Mouse (Mus musculus) limb, embryonic 10.5 days (tissue): ENCODE results near the gene Hist1h4h. TPM values are rescaled to one million over a fixed set of nuclear protein-coding genes. Genes with fewer than 3 reads are reported as not detected.
A peak's percentile ranks its signal among the peaks of the same experiment; 100 is the strongest.
"Not testable (repeated sequence)": the region's sequence is repeated elsewhere in the genome, so short reads cannot be mapped to it uniquely, and the experiment has no call there.

Experiments used
- DNase-seq: peaks from one replicate; pipeline ENCODE4 v3.0.0-alpha.2; 2017; ENCODE audit warnings: low spot score
- H3K27ac ChIP-seq: fragments of 300-500 bp; sonication (generic); 2 replicates; pipeline ENCODE4 v1.5.1; 2016; ENCODE audit warnings: mild to moderate bottlenecking
- H3K27me3 ChIP-seq: fragments of 300-500 bp; sonication (generic); 2 replicates; pipeline ENCODE4 v1.6.1; 2016; ENCODE audit warnings: low read depth, mild to moderate bottlenecking; ENCODE audit not compliant: poor library complexity, severe bottlenecking
- H3K36me3 ChIP-seq: fragments of 300-500 bp; sonication (generic); 2 replicates; pipeline ENCODE4 v1.6.1; 2016; ENCODE audit warnings: mild to moderate bottlenecking, moderate library complexity
- H3K4me1 ChIP-seq: fragments of 300-500 bp; sonication (generic); 2 replicates; pipeline ENCODE4 v1.6.1; 2016
- H3K4me3 ChIP-seq: fragments of 300-500 bp; sonication (generic); 2 replicates; pipeline ENCODE4 v1.5.1; 2016; ENCODE audit warnings: mild to moderate bottlenecking, moderate library complexity
- H3K9me3 ChIP-seq: fragments of 300-500 bp; sonication (generic); replicated peaks from 2 replicates; pipeline ENCODE4 v1.6.1; 2016; ENCODE audit warnings: mild to moderate bottlenecking
- WGBS: fragments of 180-500 bp; shearing (Covaris S2); methylation state at CpG from one replicate; pipeline ENCODE4 v1.1.7; 2016; 5-methylcytosine and 5-hydroxymethylcytosine counted together
- polyA plus RNA-seq: library from polyadenylated mRNA; unstranded; fragments of >200 nt; fragmentation: Nextera tagmentation; extraction: Ambion mirVana; gene quantifications from 2 replicates; pipeline ENCODE4 v1.2.1, GENCODE M21; 2016

The Hist1h4h gene
- polyA plus RNA-seq, 1 experiment from 2014 or later: 2.4 TPM

DNA sequence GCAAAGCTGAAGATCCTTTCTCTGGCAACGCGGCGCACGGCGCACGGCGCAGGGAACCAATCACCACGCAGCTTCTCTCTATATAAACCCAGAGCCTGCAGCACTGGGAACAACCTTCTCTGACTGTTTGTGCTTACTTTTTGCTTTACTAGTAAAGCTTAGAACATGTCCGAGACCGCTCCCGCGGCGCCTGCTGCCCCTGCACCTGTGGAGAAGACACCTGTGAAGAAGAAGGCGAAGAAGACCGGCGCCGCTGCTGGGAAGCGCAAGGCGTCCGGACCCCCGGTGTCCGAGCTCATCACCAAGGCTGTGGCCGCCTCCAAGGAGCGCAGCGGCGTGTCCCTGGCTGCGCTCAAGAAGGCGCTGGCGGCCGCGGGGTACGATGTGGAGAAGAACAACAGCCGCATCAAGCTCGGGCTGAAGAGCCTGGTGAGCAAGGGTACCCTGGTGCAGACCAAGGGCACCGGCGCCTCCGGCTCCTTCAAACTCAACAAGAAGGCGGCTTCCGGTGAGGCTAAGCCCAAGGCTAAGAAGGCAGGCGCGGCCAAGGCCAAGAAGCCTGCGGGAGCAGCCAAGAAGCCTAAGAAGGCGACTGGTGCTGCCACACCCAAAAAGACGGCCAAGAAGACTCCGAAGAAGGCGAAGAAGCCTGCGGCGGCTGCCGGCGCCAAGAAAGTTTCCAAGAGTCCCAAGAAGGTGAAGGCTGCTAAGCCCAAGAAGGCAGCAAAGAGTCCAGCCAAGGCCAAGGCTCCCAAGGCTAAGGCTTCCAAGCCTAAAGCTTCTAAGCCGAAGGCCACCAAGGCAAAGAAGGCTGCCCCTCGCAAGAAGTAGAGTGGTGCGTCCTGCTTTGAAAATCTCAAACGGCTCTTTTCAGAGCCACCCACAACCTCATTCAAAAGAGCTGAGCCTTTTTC lies 24.3 kb downstream of the Hist1h4h start:
- Histone ChIP-seq H3K4me1 (peaks cover 19% of the 10 kb centered on the region), H3K27me3 (no peaks in the 10 kb centered on the region), H3K9me3 (no peaks in the 10 kb centered on the region), H3K27ac (peak overlapping the region; percentile 97), H3K4me3 (peak overlapping the region; percentile 69), H3K36me3 (no peaks in the 10 kb centered on the region)
- under 1% methylated on average over 54 of the region's 54 CpGs for WGBS
- peak; percentile 89 for DNase-seq

DNA sequence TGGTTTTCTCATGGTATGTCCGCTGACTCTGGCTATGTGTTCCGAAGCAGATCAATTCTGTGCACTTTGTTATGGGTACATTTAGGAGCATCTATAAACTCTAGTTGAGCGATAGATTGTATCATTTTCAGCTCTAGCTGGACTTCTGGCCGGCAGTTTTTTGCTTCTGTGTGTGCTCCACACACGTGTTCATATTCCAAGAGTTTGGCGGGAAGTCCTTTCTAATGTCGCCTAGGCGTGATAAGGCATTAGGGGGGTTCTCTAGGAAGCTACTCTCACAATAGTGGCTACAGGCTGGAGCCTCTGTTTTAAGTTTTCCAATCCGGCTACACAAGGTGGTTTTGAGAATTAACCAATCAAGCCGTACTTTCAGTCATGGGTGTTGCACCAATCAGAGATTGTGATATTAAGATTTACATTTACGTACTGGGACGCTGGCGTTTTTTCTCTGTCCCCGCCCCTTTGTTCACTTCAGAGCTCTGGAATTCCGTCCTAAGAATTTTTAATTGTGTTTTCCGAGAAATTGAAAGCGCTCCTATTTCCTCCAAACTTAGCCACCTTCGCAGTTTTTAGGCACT lies 25.1 kb downstream of the Hist1h4h start:
- peak; percentile 82 for DNase-seq
- Histone ChIP-seq H3K4me3 (peak overlapping the region; percentile 69), H3K27ac (peak overlapping the region; percentile 97), H3K36me3 (no peaks in the 10 kb centered on the region), H3K9me3 (no peaks in the 10 kb centered on the region), H3K4me1 (peaks cover 14% of the 10 kb centered on the region), H3K27me3 (no peaks in the 10 kb centered on the region)
- under 1% methylated on average over 18 of the region's 18 CpGs for WGBS

DNA sequence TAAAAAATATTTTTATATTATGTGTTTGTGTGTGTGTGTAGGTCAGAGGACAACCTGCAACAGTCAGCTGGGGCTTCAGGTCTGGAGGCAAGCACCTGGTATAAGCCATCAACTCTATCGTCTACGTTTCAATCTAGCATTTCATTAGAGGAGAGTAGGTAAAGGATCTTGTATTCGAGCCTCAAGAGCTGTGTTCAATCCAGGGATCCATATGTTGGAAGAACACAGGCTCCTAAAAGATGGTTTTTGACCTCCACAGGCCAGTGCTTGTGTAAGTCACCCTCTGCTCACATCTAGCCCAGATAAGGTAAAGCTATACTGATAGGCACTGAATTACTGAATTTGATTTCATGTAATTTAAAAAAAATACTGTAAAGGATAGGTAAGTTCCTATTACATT lies 26.1 kb downstream of the Hist1h4h start:
- H3K27me3 ChIP-seq: no peaks in the 10 kb centered on the region
- peak overlapping the region; percentile 69; the same call in 1 of the 2 replicates for H3K4me3 ChIP-seq
- DNase-seq: no peak
- peak overlapping the region; percentile 97 for H3K27ac ChIP-seq
- 69% methylated on average over 3 of the region's 3 CpGs for WGBS
- H3K4me1 ChIP-seq: peaks cover 14% of the 10 kb centered on the region
- no peaks in the 10 kb centered on the region for H3K36me3 ChIP-seq
- H3K9me3 ChIP-seq: no peaks in the 10 kb centered on the region

DNA sequence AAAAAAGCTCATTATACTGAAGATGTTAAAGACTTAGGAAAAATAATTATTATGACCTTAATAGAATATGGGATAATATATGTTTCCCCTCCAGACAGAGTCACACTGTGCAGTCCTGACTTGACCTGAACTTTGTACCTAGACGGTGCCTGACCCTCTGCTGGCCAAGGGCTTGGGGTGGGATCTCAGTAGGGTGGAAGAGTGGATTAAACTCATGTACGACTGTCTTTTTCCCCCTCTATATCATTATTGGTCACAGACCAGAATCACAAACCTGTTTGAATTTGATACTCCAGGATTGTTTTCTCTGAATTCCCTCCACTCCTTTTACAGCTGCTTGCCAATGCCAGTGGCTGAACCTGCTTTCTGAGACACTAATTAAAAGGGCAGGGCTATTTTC lies 29.8 kb downstream of the Hist1h4h start:
- H3K27me3 ChIP-seq, H3K9me3 ChIP-seq, H3K36me3 ChIP-seq, H3K4me1 ChIP-seq, H3K4me3 ChIP-seq, DNase-seq: not testable (repeated sequence)
- WGBS: 32% methylated on average over 2 of the region's 2 CpGs
- peak overlapping the region; percentile 46; the same call in 1 of the 2 replicates for H3K27ac ChIP-seq

DNA sequence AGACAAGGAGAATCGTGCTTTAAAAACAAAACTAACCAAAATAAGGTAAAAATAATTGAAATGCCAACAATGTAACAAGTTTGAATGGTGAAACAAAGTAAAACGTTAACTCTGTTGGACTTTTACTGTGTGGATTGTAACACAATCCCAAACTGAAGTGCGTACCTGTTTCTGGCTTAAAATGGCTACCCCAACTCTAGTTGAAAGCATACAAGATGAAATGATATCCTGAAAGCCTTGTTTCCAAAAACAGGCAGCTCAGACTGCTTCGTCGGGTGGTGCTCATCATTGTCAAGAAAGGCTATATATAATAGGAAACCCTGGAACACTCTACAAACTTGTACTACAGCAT lies 30.7 kb downstream of the Hist1h4h start:
- H3K4me1 ChIP-seq, H3K27me3 ChIP-seq, H3K9me3 ChIP-seq, DNase-seq, H3K36me3 ChIP-seq: not testable (repeated sequence)
- Histone ChIP-seq H3K27ac (peak overlapping the region; percentile 98), H3K4me3 (peak overlapping the region; percentile 50)
- WGBS: 0% methylated on average over 2 of the region's 5 CpGs

- not testable (repeated sequence) for H3K27me3 ChIP-seq, H3K9me3 ChIP-seq, H3K36me3 ChIP-seq, H3K4me1 ChIP-seq
- under 1% methylated on average over 63 of the region's 67 CpGs for WGBS
- Histone ChIP-seq H3K4me3 (peak within 1 kb of the TSS; percentile 50), H3K27ac (peak within 1 kb of the TSS; percentile 98)
- DNase-seq: peak; percentile 90
Measured at GRCm38 (mm10) chr13:23561883-23562659, 31.2 kb downstream of the Hist1h4h start, which contains the start of gene Hist1h3e. TSS of gene Hist1h3e (minus strand) at chr13:23562369.

DNA sequence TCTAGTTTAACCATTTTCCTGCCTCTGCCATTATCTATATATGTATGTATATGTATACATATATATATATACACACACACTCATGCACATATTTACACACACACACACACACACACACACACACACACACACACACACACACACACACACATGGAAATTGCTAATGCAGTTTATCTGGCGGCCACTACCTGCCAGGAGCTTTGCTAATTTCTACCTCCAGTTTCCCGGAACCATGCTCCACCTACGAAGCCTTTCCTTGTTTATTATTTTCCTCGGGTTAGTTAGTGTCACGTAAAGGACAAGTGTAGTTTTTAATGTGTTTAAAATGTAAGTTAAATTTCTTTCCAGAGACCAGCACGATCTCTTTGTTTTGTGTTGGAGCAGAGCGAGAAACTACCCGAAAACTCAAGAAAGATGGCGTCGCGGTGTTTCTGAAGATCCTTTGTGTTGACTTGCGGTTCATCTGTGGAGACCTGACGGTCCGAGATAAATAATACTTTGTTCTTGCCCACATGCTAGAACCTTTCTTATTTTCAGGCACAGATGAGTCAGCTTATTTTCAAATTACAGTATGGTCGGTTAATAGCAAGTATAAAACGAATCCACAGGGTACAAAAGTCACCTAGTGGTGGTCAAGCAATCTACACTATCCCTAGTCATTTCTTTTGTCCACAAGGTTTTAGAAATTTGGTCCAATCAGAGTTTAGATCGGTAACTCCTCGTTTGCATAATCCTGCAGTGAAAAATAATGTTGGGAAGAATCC lies 32.0 kb downstream of the Hist1h4h start:
- H3K9me3 ChIP-seq: no peaks in the 10 kb centered on the region
- no peaks in the 10 kb centered on the region for H3K27me3 ChIP-seq
- no peak for DNase-seq
- H3K4me1 ChIP-seq: peaks cover 3% of the 10 kb centered on the region; the same call in 1 of the 2 replicates
- whole genome bisulfite sequencing: 4% methylated on average over 18 of the region's 18 CpGs
- H3K36me3 ChIP-seq: no peaks in the 10 kb centered on the region
- peak overlapping the region; percentile 50 for H3K4me3 ChIP-seq
- peak overlapping the region; percentile 98 for H3K27ac ChIP-seq

- H3K27ac ChIP-seq: peak overlapping the region; percentile 98
- no peak for DNase-seq
- H3K27me3 ChIP-seq: no peaks in the 10 kb centered on the region
- H3K9me3 ChIP-seq: no peaks in the 10 kb centered on the region
- H3K4me3 ChIP-seq: no peak overlapping the region
- 88% methylated on average over 2 of the region's 2 CpGs for WGBS
- no peaks in the 10 kb centered on the region for H3K36me3 ChIP-seq
- H3K4me1 ChIP-seq: peaks cover 3% of the 10 kb centered on the region; the same call in 1 of the 2 replicates
Measured at GRCm38 (mm10) chr13:23564482-23564881, 33.6 kb downstream of the Hist1h4h start.

DNA sequence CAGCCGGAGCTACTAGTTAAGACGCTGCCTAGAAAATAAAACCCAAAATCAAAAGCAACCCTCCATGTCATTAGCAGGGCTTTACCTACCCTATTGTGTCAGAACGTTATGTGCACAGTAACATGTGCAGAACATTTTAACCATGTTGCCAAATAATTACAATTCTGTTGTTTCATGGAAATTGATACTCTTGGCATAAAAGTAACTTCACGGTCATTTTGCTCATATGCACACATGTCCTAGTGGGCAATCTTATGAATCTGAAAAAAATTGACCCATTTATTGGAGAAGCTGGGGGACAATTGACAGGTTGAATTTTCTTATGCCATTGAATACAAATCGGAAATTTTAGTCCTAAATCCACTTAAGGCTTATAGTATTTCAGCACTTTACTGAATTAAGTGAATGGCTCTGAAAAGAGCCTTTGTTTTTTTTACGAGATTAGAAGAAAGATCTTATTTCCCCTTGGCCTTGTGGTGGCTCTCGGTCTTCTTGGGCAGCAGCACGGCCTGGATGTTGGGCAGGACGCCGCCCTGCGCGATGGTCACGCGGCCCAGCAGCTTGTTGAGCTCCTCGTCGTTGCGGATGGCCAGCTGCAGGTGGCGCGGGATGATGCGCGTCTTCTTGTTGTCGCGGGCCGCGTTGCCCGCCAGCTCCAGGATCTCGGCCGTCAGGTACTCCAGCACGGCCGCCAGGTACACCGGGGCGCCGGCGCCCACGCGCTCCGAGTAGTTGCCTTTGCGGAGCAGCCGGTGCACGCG lies 39.6 kb downstream of the Hist1h4h start:
- peaks cover 14% of the 10 kb centered on the region for H3K4me1 ChIP-seq
- WGBS: 1% methylated on average over 28 of the region's 41 CpGs
- DNase-seq, H3K36me3 ChIP-seq, H3K9me3 ChIP-seq, H3K27me3 ChIP-seq: not testable (repeated sequence)
- peak overlapping the region; percentile 54 for H3K4me3 ChIP-seq
- peak overlapping the region; percentile 90 for H3K27ac ChIP-seq

DNA sequence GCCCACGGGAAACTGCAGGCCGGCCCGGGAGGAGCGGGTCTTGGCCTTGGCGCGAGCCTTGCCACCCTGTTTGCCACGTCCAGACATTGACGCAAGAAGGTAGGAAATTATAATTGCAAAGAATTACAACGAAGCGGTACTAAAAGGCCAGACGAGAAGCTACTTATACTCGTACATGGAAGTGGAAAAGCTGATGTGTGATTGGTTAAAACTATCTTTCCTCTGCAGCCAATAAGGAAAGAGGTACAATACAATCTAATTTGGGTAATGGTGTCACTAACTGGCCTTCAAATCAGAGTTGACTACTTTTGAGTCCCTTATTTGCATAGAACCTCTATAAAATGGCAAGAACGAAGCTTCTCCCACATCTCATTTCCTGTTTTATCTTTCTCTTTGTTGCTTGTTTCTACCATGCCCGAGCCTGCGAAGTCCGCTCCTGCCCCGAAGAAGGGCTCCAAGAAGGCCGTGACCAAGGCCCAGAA lies 40.2 kb downstream of the Hist1h4h start, which contains the start of the genes Hist1h2ae and Hist1h2bg:
TSS of gene Hist1h2ae (minus strand) at position 199 of the 482 bp plus-strand sequence.
TSS of gene Hist1h2bg (plus strand) at position 375 of the 482 bp plus-strand sequence.
- peak within 1 kb of the TSS; percentile 54 for H3K4me3 ChIP-seq
- peak within 1 kb of the TSS; percentile 90 for H3K27ac ChIP-seq
- no peaks in the 10 kb centered on the region for H3K36me3 ChIP-seq
- H3K27me3 ChIP-seq: no peaks in the 10 kb centered on the region
- H3K9me3 ChIP-seq: no peaks in the 10 kb centered on the region
- 0% methylated on average over 18 of the region's 18 CpGs for WGBS
- H3K4me1 ChIP-seq: peaks cover 14% of the 10 kb centered on the region
- peak; percentile 75 for DNase-seq

- not testable (repeated sequence) for H3K27me3 ChIP-seq, DNase-seq, H3K36me3 ChIP-seq, H3K9me3 ChIP-seq
- under 1% methylated on average over 16 of the region's 34 CpGs for WGBS
- H3K4me1 ChIP-seq: peaks cover 18% of the 10 kb centered on the region
- H3K4me3 ChIP-seq: peak overlapping the region; percentile 54
- peak overlapping the region; percentile 90 for H3K27ac ChIP-seq
Measured at GRCm38 (mm10) chr13:23571504-23572217, 40.8 kb downstream of the Hist1h4h start.
